Mouse (Mus musculus): ENCODE results near the gene Gsdma3. TPM values are rescaled to one million over a fixed set of nuclear protein-coding genes. Genes with fewer than 3 reads are reported as not detected.
"Not testable (repeated sequence)": the region's sequence is repeated elsewhere in the genome, so short reads cannot be mapped to it uniquely, and the experiment has no call there.

Gsdma3 gene
- polyA plus RNA-seq, 1 experiment from 2014 or later, result not detected

DNA sequence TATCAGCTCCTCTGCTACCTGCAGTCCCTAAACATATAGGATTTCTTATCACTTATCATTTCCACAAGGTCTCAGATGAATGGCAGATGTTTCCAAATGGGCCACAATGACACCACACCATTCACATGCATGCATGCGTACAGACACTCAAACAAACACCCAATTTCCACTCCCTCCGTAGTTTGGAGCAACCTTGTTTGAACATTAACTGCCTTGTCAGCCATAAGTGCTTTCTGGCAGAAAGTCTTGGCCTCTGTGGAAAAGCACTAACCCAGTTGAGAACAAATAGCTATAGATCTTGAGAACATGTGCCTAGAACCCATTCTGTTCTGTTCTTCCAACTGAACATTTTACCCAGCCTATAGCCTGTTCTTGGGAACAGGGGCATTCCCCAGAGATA, 19.8 kb downstream of the Gsdma3 start:
- no peak for ATAC-seq (ENCODE audit: low FRiP score, low TSS enrichment)
- WGBS, result 50% methylated on average over 2 of the region's 2 CpGs
- H3K9me3 ChIP-seq (ENCODE audit: control insufficient read depth, low read length), result no peaks in the 10 kb centered on the region
- H3K4me3 ChIP-seq (ENCODE audit: low read depth, low read length), result no peak overlapping the region
- H3K4me2 ChIP-seq (replicated peaks; ENCODE audit: low read depth), result no peak overlapping the region
- no peak for DNase-seq (ENCODE audit: low spot score)
- H3K36me3 ChIP-seq (ENCODE audit: control insufficient read depth, insufficient read depth, low read length), result no peaks in the 10 kb centered on the region
- no peak overlapping the region for H3K9ac ChIP-seq (ENCODE audit: low read length)
- no peaks in the 10 kb centered on the region for H3K4me1 ChIP-seq (replicated peaks; ENCODE audit: control insufficient read depth, insufficient read depth)
- no peak overlapping the region; the same call in 1 of the 2 replicates for H3K27ac ChIP-seq (replicated peaks)
- TF ChIP-seq EP300 (optimal IDR thresholded peaks at IDR 0.05), result no peak
- TF ChIP-seq CTCF (IDR thresholded peaks at IDR 0.05; ENCODE audit: low read depth), result no peak
- H3K27me3 ChIP-seq (ENCODE audit: control insufficient read depth, insufficient read depth, low read length), result no peaks in the 10 kb centered on the region

DNA sequence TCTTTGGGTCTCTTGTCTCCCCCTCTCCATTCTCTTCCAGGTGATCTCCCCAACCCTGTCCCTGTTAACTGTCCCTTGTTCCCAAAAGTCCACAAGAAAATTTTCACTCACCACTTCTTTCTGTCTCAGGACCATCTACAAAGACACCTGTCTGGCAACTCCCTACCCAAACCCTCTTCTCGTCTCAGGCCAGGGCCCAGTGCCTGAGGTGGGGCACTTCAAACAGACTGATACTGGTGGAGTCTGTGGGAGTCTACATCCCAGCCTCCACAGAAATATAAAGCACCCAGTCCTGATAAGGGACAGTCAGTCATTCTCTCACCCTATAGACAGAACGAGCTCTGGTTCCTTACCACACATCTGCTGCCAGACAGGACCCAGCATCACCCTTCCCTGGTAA, 20.3 kb downstream of the Gsdma3 start, which contains the start of gene Gsdma2:
Gsdma2 (plus strand) TSS at position 301 of the 400 bp plus-strand sequence.
- Histone ChIP-seq H3K27ac (replicated peaks) (no peak within 1 kb of the TSS; the same call in 1 of the 2 replicates), H3K4me1 (replicated peaks; ENCODE audit: control insufficient read depth, insufficient read depth) (no peaks in the 10 kb centered on the region), H3K4me2 (replicated peaks; ENCODE audit: low read depth) (no peak within 1 kb of the TSS), H3K9me3 (ENCODE audit: control insufficient read depth, low read length) (no peaks in the 10 kb centered on the region), H3K9ac (ENCODE audit: low read length) (no peak within 1 kb of the TSS), H3K27me3 (ENCODE audit: control insufficient read depth, insufficient read depth, low read length) (no peaks in the 10 kb centered on the region), H3K4me3 (ENCODE audit: low read depth, low read length) (no peak within 1 kb of the TSS), H3K36me3 (ENCODE audit: control insufficient read depth, insufficient read depth, low read length) (no peaks in the 10 kb centered on the region)
- 0 out of 2 replicates have a peak, but pooled peaks have one; percentile 21 for ATAC-seq (ENCODE audit: low FRiP score, low TSS enrichment)
- DNase-seq (ENCODE audit: low spot score), result no peak
- WGBS, result 38% methylated on average over 2 of the region's 2 CpGs
- TF ChIP-seq EP300 (optimal IDR thresholded peaks at IDR 0.05) (no peak), CTCF (IDR thresholded peaks at IDR 0.05; ENCODE audit: low read depth) (no peak)

DNA sequence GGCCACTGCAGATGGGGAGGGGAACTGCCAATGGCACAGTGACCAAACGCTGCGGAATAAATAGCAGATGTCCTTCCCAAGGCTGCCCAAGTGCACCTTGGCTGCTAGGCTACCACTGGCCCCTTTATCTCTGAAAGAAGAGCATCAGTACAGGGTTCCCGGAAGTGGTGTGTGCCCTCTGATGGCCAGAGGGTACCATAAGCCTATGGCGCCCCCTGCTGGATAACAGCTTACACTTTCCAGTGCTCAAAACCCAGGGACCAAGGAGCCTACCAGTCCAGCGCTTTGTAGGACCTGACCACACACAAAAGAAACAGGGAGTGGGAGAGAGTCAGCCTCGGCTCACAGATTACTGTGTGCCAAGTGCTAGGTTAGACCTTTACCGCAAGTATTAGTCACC, 28.9 kb downstream of the Gsdma3 start:
- 8% methylated on average over 7 of the region's 7 CpGs for WGBS
- not testable (repeated sequence) for H3K4me3 ChIP-seq (ENCODE audit: low read depth, low read length); H3K4me1 ChIP-seq (replicated peaks; ENCODE audit: control insufficient read depth, insufficient read depth); H3K27me3 ChIP-seq (ENCODE audit: control insufficient read depth, insufficient read depth, low read length); H3K27ac ChIP-seq (replicated peaks); H3K9ac ChIP-seq (ENCODE audit: low read length); H3K4me2 ChIP-seq (replicated peaks; ENCODE audit: low read depth); H3K9me3 ChIP-seq (ENCODE audit: control insufficient read depth, low read length); H3K36me3 ChIP-seq (ENCODE audit: control insufficient read depth, insufficient read depth, low read length)
- ATAC-seq (ENCODE audit: low FRiP score, low TSS enrichment) (peak; percentile 85), DNase-seq (ENCODE audit: low spot score) (peak; percentile 75)
- peak; percentile 76 for TF ChIP-seq CTCF (IDR thresholded peaks at IDR 0.05; ENCODE audit: low read depth)

DNA sequence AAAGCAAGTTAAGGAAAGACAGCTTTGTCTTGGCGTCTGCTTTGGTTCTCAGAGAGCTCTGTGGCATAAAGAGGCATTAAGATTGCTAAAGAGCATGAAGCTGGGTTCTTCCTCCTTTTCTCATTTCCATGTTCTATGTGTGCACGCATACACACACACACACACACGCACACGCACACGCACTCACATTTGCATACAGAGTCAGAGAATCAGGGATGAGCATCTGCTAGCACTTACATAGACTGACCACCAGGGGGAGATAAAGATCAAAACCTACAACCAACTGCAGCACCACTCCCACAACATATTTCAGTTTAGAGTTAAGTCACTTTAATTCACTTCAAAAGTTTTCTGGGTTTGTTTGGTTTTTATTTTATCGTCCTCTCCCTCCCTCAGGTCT, 34.4 kb downstream of the Gsdma3 start:
- H3K9ac ChIP-seq (ENCODE audit: low read length), result no peak overlapping the region
- WGBS, result 8% methylated on average over 6 of the region's 6 CpGs
- ATAC-seq (ENCODE audit: low FRiP score, low TSS enrichment), result peak; percentile 67

DNA sequence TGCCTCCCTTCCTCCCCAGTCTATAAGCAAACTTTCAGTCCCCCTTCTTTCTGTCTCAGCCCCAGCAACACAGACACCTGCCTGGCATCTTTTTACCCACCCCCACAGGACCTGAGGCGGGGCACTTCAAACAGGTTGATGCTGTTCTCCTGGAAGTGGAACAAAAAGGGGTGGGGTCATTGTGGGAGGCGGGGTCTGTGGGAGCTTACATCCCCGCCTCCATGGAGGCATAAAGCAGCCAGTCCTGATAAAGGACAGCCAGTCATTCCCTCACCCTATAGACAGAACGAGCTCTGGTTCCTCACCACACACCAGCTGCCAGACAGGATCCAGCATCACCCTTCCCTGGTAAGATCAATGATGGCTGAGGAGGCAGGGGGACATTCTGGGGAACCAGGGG, 37.9 kb downstream of the Gsdma3 start, which contains the start of gene Gsdma:
Gsdma (plus strand) TSS at position 261 of the 400 bp plus-strand sequence.
- no peaks in the 10 kb centered on the region for H3K36me3 ChIP-seq (ENCODE audit: control insufficient read depth, insufficient read depth, low read length)
- no peak within 1 kb of the TSS for H3K9ac ChIP-seq (ENCODE audit: low read length)
- ATAC-seq (ENCODE audit: low FRiP score, low TSS enrichment) (peak; percentile 41; the same call in 1 of the 2 replicates), DNase-seq (ENCODE audit: low spot score) (no peak)
- H3K9me3 ChIP-seq (ENCODE audit: control insufficient read depth, low read length), result no peaks in the 10 kb centered on the region
- no peak within 1 kb of the TSS for H3K4me3 ChIP-seq (ENCODE audit: low read depth, low read length)
- no peak for TF ChIP-seq CTCF (IDR thresholded peaks at IDR 0.05; ENCODE audit: low read depth)
- TF ChIP-seq EP300 (optimal IDR thresholded peaks at IDR 0.05), result no peak
- no peak within 1 kb of the TSS for H3K4me2 ChIP-seq (replicated peaks; ENCODE audit: low read depth)
- WGBS, result 11% methylated on average over 4 of the region's 4 CpGs
- H3K4me1 ChIP-seq (replicated peaks; ENCODE audit: control insufficient read depth, insufficient read depth), result no peaks in the 10 kb centered on the region
- H3K27ac ChIP-seq (replicated peaks), result no peak within 1 kb of the TSS; the same call in 1 of the 2 replicates
- H3K27me3 ChIP-seq (ENCODE audit: control insufficient read depth, insufficient read depth, low read length), result no peaks in the 10 kb centered on the region

More for the DNA sequence above, 34.4 kb downstream of the Gsdma3 start:
- Histone ChIP-seq H3K4me1 (replicated peaks; ENCODE audit: control insufficient read depth, insufficient read depth) (no peaks in the 10 kb centered on the region), H3K27me3 (ENCODE audit: control insufficient read depth, insufficient read depth, low read length) (no peaks in the 10 kb centered on the region), H3K4me3 (ENCODE audit: low read depth, low read length) (no peak overlapping the region), H3K36me3 (ENCODE audit: control insufficient read depth, insufficient read depth, low read length) (no peaks in the 10 kb centered on the region), H3K4me2 (replicated peaks; ENCODE audit: low read depth) (no peak overlapping the region), H3K9me3 (ENCODE audit: control insufficient read depth, low read length) (no peaks in the 10 kb centered on the region), H3K27ac (replicated peaks) (no peak overlapping the region)
- peak; percentile 49 for DNase-seq (ENCODE audit: low spot score)
- TF ChIP-seq EP300 (optimal IDR thresholded peaks at IDR 0.05) (no peak), CTCF (IDR thresholded peaks at IDR 0.05; ENCODE audit: low read depth) (peak; percentile 90)

DNA sequence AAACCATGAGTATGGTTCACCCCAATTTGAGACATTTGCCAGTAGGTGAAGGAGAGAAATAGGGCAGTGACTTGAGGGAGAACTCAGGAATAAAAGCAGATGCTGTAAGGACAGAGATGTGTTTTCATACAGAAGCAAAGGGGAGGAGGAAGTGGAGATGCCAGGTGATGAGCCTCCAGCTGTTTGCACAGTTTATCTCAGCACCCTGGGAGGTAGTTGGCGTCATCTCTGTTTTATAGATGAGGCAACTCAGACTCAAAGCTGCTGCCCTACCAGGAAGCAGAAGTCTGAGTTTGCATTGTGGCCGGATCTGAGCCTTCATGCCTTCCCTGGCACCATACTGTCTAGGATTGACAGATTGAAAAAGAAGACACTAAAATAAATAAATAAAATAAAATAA, 42.8 kb downstream of the Gsdma3 start:
- Histone ChIP-seq H3K36me3 (ENCODE audit: control insufficient read depth, insufficient read depth, low read length) (no peaks in the 10 kb centered on the region), H3K27ac (replicated peaks) (no peak overlapping the region), H3K4me2 (replicated peaks; ENCODE audit: low read depth) (no peak overlapping the region), H3K4me3 (ENCODE audit: low read depth, low read length) (no peak overlapping the region), H3K4me1 (replicated peaks; ENCODE audit: control insufficient read depth, insufficient read depth) (no peaks in the 10 kb centered on the region), H3K27me3 (ENCODE audit: control insufficient read depth, insufficient read depth, low read length) (no peaks in the 10 kb centered on the region), H3K9me3 (ENCODE audit: control insufficient read depth, low read length) (no peaks in the 10 kb centered on the region), H3K9ac (ENCODE audit: low read length) (no peak overlapping the region)
- ATAC-seq (ENCODE audit: low FRiP score, low TSS enrichment), result no peak
- 43% methylated on average over 2 of the region's 2 CpGs for WGBS
- no peak for TF ChIP-seq CTCF (IDR thresholded peaks at IDR 0.05; ENCODE audit: low read depth)
- no peak for TF ChIP-seq EP300 (optimal IDR thresholded peaks at IDR 0.05)
- no peak for DNase-seq (ENCODE audit: low spot score)
